Mouse (Mus musculus) adrenal gland, postnatal 10 days (tissue): ENCODE results near the gene Syt9. TPM values are rescaled to one million over a fixed set of nuclear protein-coding genes. Genes with fewer than 3 reads are reported as not detected.

ENCODE experiments used
- total RNA-seq, 2 experiments: library from RNA; stranded (reverse); gene quantifications; 2 replicates each; pipeline ENCODE4 v1.2.3; 2021

Syt9 gene
- total RNA-seq, 2 experiments from 2014 or later, result 5.4 to 10.4 TPM

Other genes with a start within 250 kb of the Syt9 start
- not detected for gene Olfr715, start 239.6 kb upstream of the Syt9 start, total RNA-seq
- gene Olfr716, start 232.4 kb upstream of the Syt9 start, total RNA-seq, result not detected
- gene Nlrp14, start 203.7 kb upstream of the Syt9 start, total RNA-seq, result under 1 TPM in 1 of 2 experiments, not detected in 1; 0.21 TPM
- under 1 TPM in 1 of 2 experiments, not detected in 1; 0.18 TPM for gene Rbmxl2, start 161.3 kb upstream of the Syt9 start, total RNA-seq
- gene Olfml1, start 196.7 kb downstream of the Syt9 start, total RNA-seq, result 10 to 100 TPM in 1 of 2 experiments, 1 to 10 TPM in 1; 9.9 to 12.4 TPM
- 10 to 100 TPM in 1 of 2 experiments, 1 to 10 TPM in 1; 9.1 to 13.7 TPM for gene Ppfibp2, start 224.5 kb downstream of the Syt9 start, total RNA-seq